Mouse (Mus musculus) heart, postnatal 0 days (tissue): ENCODE results near the gene Anapc1.

Experiments
- CTCF ChIP-seq: IDR thresholded peaks from 2 replicates; pipeline ENCODE4 v1.5.1; 2016; ENCODE audit warnings: antibody characterized with exemption, control low read depth, low read depth
- EP300 ChIP-seq: IDR thresholded peaks from 2 replicates; pipeline ENCODE4 v1.6.1; 2016; ENCODE audit warnings: antibody characterized with exemption, low read depth

DNA sequence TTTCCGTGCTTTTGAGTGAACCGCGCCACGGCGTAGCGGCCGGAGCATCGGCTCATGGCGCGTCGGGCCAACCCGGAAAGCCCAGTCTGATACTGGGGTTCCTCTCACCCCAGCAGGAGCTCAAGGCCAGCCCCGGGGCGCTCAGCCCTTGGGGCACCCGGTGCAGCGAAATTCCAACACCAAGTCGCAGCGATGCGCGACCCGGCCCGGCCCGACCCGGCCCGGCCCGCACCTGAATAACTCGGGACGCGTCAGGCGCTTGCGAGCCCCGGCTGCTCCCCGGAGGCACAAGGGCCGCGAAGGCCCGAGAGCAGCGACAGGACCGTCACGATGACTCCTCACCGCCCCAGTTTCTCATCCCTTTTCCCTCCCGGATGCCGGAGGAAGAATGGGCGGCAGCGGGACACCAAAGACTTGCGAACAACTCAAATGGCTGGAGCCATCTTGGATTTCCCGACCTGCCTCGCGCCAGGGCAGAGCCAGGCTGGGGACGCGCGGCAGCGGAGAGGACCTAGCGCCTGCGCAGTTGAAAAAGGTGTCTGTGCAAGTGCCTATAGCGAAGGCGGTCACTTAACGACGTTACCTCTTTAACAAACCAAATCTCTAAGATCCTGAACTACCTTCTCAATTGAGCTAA, at the start of gene Anapc1:
- 0 out of 2 replicates have a peak, but pooled peaks have one; percentile 20 for TF ChIP-seq EP300
- no peak for TF ChIP-seq CTCF
